Mouse (Mus musculus) urinary bladder, postnatal 36 days (tissue): ENCODE results near the gene Gm37240.

Source experiments
- DNase-seq, 2 experiments: peaks; one replicate each; pipeline ENCODE4 v3.0.0; 2022; ENCODE audit warnings: low spot score in 2 of 2, mixed read lengths in 1 of 2

Gene Gm37240

GRCm38 (mm10) chr3:85417663-85418062 is 469.7 kb downstream of the Gm37240 start:
- no peak for DNase-seq

- DNase-seq, result no peak
Observed at GRCm38 (mm10) chr3:85398841-85399240, 488.5 kb downstream of the Gm37240 start.

GRCm38 (mm10) chr3:85398483-85398835 is 488.9 kb downstream of the Gm37240 start:
- DNase-seq, result no peak

GRCm38 (mm10) chr3:85397816-85398482 is 489.4 kb downstream of the Gm37240 start:
- DNase-seq, result no peak

GRCm38 (mm10) chr3:85393395-85393794 is 493.9 kb downstream of the Gm37240 start:
- DNase-seq, result no peak

GRCm38 (mm10) chr3:85391756-85392155 is 495.6 kb downstream of the Gm37240 start:
- DNase-seq, result no peak

- DNase-seq, result no peak
Observed at GRCm38 (mm10) chr3:85391111-85391510, 496.2 kb downstream of the Gm37240 start.

GRCm38 (mm10) chr3:85385371-85385770 is 501.9 kb downstream of the Gm37240 start:
- DNase-seq, result no peak

GRCm38 (mm10) chr3:85383330-85383729 is 504.0 kb downstream of the Gm37240 start:
- DNase-seq, result no peak

- DNase-seq, result no peak
Observed at GRCm38 (mm10) chr3:85378703-85379395, 508.5 kb downstream of the Gm37240 start.

- DNase-seq, result no peak
Observed at GRCm38 (mm10) chr3:85377946-85378702, 509.2 kb downstream of the Gm37240 start.

GRCm38 (mm10) chr3:85377505-85377904 is 509.8 kb downstream of the Gm37240 start:
- no peak for DNase-seq

- no peak for DNase-seq
Observed at GRCm38 (mm10) chr3:85376541-85376940, 510.8 kb downstream of the Gm37240 start.

GRCm38 (mm10) chr3:85373039-85373438 is 514.3 kb downstream of the Gm37240 start:
- peak in 1 of 2 experiments; percentile 6 for DNase-seq

GRCm38 (mm10) chr3:85369847-85370246 is 517.5 kb downstream of the Gm37240 start:
- no peak for DNase-seq

- DNase-seq, result no peak
Observed at GRCm38 (mm10) chr3:85369157-85369556, 518.2 kb downstream of the Gm37240 start.

GRCm38 (mm10) chr3:85368354-85369120 is 518.8 kb downstream of the Gm37240 start:
- DNase-seq, result no peak

GRCm38 (mm10) chr3:85364591-85365343 is 522.6 kb downstream of the Gm37240 start:
- no peak for DNase-seq

- no peak for DNase-seq
Observed at GRCm38 (mm10) chr3:85362883-85363282, 524.4 kb downstream of the Gm37240 start.

GRCm38 (mm10) chr3:85356373-85356772 is 530.9 kb downstream of the Gm37240 start:
- no peak for DNase-seq

GRCm38 (mm10) chr3:85348021-85348420 is 539.3 kb downstream of the Gm37240 start:
- no peak for DNase-seq
